Mouse (Mus musculus) stomach, adult 2 months (tissue): ENCODE measurements around the gene Fkbp6. TPM values are rescaled to one million over a fixed set of nuclear protein-coding genes. Genes with fewer than 3 reads are reported as not detected.

Experiments used
- polyA plus RNA-seq: library from polyadenylated mRNA; depleted of rRNA; stranded (reverse); fragments of >200 nt; gene quantifications from 2 replicates; pipeline ENCODE4 v1.2.3, GENCODE M21; 2012; rRNA removed

Fkbp6 gene
- polyA plus RNA-seq, result 1.1 and 2.5 TPM in 2 replicates

GRCm38 (mm10) chr5:135349862-135350261, at the start of gene Fkbp6:
Fkbp6 (minus strand) TSS chr5:135350044.

GRCm38 (mm10) chr5:135394004-135394823, 44.4 kb upstream of the Fkbp6 start, which contains the start of gene Pom121:
Pom121 (minus strand) TSS chr5:135394546.

GRCm38 (mm10) chr5:135369787-135370654, 20.2 kb upstream of the Fkbp6 start, which contains the start of gene Nsun5:
Nsun5 (plus strand) TSS chr5:135369953.

GRCm38 (mm10) chr5:135352995-135353394, 3.2 kb upstream of the Fkbp6 start, which contains the start of gene Trim50:
Trim50 (plus strand) TSS chr5:135353295.

GRCm38 (mm10) chr5:135251079-135251454, 98.8 kb downstream of the Fkbp6 start, which contains the start of gene Fzd9:
Fzd9 (minus strand) TSS chr5:135251230.

Other genes starting within 250 kb of the Fkbp6 start
- gene Tbl2, start 200.4 kb downstream of the Fkbp6 start, polyA plus RNA-seq, result 1.7 and 2.0 TPM in 2 replicates
- gene Bcl7b, start 181.8 kb downstream of the Fkbp6 start, polyA plus RNA-seq, result 18.8 and 20.5 TPM in 2 replicates
- 6.5 and 7.3 TPM in 2 replicates for gene Baz1b, start 162.8 kb downstream of the Fkbp6 start, polyA plus RNA-seq
- 0.52 and 1.7 TPM in 2 replicates for gene Fzd9, start 98.8 kb downstream of the Fkbp6 start, polyA plus RNA-seq
- gene Trim50, start 3.3 kb upstream of the Fkbp6 start, polyA plus RNA-seq, result 26.4 and 43.4 TPM in 2 replicates
- gene Nsun5, start 19.9 kb upstream of the Fkbp6 start, polyA plus RNA-seq, result 14.5 and 15.3 TPM in 2 replicates
- gene Pom121, start 44.5 kb upstream of the Fkbp6 start, polyA plus RNA-seq, result 14.5 and 14.7 TPM in 2 replicates
- 4.8 and 7.5 TPM in 2 replicates for gene Hip1, start 195.1 kb upstream of the Fkbp6 start, polyA plus RNA-seq
- not detected in 2 replicates for gene Ccl26, start 213.5 kb upstream of the Fkbp6 start, polyA plus RNA-seq
- gene Ccl24, start 223.0 kb upstream of the Fkbp6 start, polyA plus RNA-seq, result 1.3 and 1.6 TPM in 2 replicates